Mouse (Mus musculus) liver, embryonic 13.5 days (tissue): ENCODE data around the gene Pcsk7. TPM values are rescaled to one million over a fixed set of nuclear protein-coding genes. Genes with fewer than 3 reads are reported as not detected.

ENCODE experiments used
- ATAC-seq: fragments of 200-750 bp; cut with Nextera tagmentation; 2 replicates; pipeline ENCODE4 v1.8.0; 2017; ENCODE audit warnings: low read depth, mild to moderate bottlenecking, moderate number of reproducible peaks, moderate library complexity
- DNase-seq: peaks from one replicate; pipeline ENCODE4 v3.0.0; 2022
- H3K27ac ChIP-seq: fragments of 300-500 bp; sonication (generic); 2 replicates; pipeline ENCODE4 v1.5.1; 2015; ENCODE audit warnings: moderate library complexity, mild to moderate bottlenecking, inconsistent platforms
- H3K27me3 ChIP-seq: fragments of 300-500 bp; sonication (generic); 2 replicates; pipeline ENCODE4 v1.6.1; 2015; ENCODE audit warnings: mild to moderate bottlenecking, inconsistent platforms
- H3K36me3 ChIP-seq: fragments of 300-500 bp; sonication (generic); 2 replicates; pipeline ENCODE4 v1.6.1; 2015; ENCODE audit warnings: mild to moderate bottlenecking, inconsistent platforms
- H3K4me1 ChIP-seq: fragments of 300-500 bp; sonication (generic); replicated peaks from 2 replicates; pipeline ENCODE4 v1.6.1; 2015; ENCODE audit warnings: inconsistent platforms
- H3K4me2 ChIP-seq: fragments of 300-500 bp; sonication (generic); 2 replicates; pipeline ENCODE4 v1.6.1; 2015; ENCODE audit warnings: inconsistent platforms, mild to moderate bottlenecking, moderate library complexity
- H3K4me3 ChIP-seq: fragments of 300-500 bp; sonication (generic); replicated peaks from 2 replicates; pipeline ENCODE4 v1.5.1; 2015; ENCODE audit warnings: mild to moderate bottlenecking, inconsistent platforms
- H3K9ac ChIP-seq: fragments of 300-500 bp; sonication (generic); 2 replicates; pipeline ENCODE4 v1.6.1; 2015; ENCODE audit warnings: mild to moderate bottlenecking, inconsistent platforms
- H3K9me3 ChIP-seq: fragments of 300-500 bp; sonication (generic); replicated peaks from 2 replicates; pipeline ENCODE4 v1.6.1; 2016; ENCODE audit warnings: inconsistent platforms
- WGBS: fragments of 180-500 bp; shearing (Covaris S2); methylation state at CpG from one replicate; pipeline ENCODE4 v1.1.7; 2015; ENCODE audit not compliant: insufficient replicate concordance; 5-methylcytosine and 5-hydroxymethylcytosine counted together
- polyA plus RNA-seq: library from polyadenylated mRNA; unstranded; fragments of >200 nt; fragmentation: Nextera tagmentation; extraction: Ambion mirVana; gene quantifications from 2 replicates; pipeline ENCODE4 v1.2.1, GENCODE M21; 2015

Gene Pcsk7
- polyA plus RNA-seq, 1 experiment from 2014 or later = 7.4 TPM

GRCm38 (mm10) chr9:45939794-45940193, 33.5 kb downstream of the Pcsk7 start:
- no peak overlapping the region for H3K27ac ChIP-seq
- ATAC-seq (no peak), DNase-seq (no peak)
- WGBS = 86% methylated on average over 6 of the region's 6 CpGs
- H3K27me3 ChIP-seq = peaks cover 17% of the 10 kb centered on the region
- H3K4me1 ChIP-seq = peaks cover 51% of the 10 kb centered on the region
- H3K4me3 ChIP-seq = no peak overlapping the region
- H3K36me3 ChIP-seq = peaks cover 67% of the 10 kb centered on the region
- H3K9ac ChIP-seq = no peak overlapping the region
- 0 out of 2 replicates have a peak, but pooled peaks cover 6% of the 10 kb centered on the region for H3K9me3 ChIP-seq
- no peak overlapping the region for H3K4me2 ChIP-seq

- Histone ChIP-seq H3K9ac (peak overlapping the region; percentile 1; the same call in 1 of the 2 replicates), H3K4me3 (no peak overlapping the region), H3K27ac (peak overlapping the region; percentile 63), H3K27me3 (peaks cover 4% of the 10 kb centered on the region), H3K9me3 (0 out of 2 replicates have a peak, but pooled peaks cover 6% of the 10 kb centered on the region), H3K4me2 (no peak overlapping the region), H3K36me3 (peaks cover 83% of the 10 kb centered on the region), H3K4me1 (peaks cover 56% of the 10 kb centered on the region)
- peak; percentile 47 for ATAC-seq
- WGBS = 75% methylated on average over 18 of the region's 18 CpGs
- DNase-seq = no peak
Observed at GRCm38 (mm10) chr9:45941329-45941888, 35.1 kb downstream of the Pcsk7 start.

- Histone ChIP-seq H3K27me3 (no peaks in the 10 kb centered on the region), H3K4me1 (peaks cover 57% of the 10 kb centered on the region), H3K9ac (no peak overlapping the region), H3K4me3 (no peak overlapping the region), H3K4me2 (peak overlapping the region; percentile 38), H3K27ac (peak overlapping the region; percentile 63), H3K9me3 (0 out of 2 replicates have a peak, but pooled peaks cover 6% of the 10 kb centered on the region), H3K36me3 (peaks cover 93% of the 10 kb centered on the region)
- WGBS = 65% methylated on average over 16 of the region's 16 CpGs
- DNase-seq (no peak), ATAC-seq (peak; percentile 70)
Observed at GRCm38 (mm10) chr9:45942464-45942863, 36.2 kb downstream of the Pcsk7 start.

DNA sequence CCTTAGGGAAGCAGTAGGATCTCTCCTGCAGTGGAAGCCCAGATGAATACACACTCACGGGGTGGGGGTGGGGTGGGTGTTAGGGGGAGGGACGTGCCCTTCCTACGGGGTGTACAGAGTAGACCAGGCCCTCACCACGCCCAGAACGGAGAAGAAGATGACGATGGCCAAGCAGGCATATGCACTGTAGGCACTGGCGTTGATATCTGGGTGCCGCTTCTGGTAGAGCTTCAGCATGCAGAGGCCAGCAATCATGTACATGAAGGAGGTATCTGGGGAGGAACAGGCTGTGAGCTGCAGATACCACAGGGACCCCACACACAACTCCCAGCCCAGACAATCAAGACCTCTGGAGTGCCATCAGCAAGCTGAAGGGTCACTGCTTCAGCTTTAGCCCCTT, 36.6 kb downstream of the Pcsk7 start:
- H3K9ac ChIP-seq = no peak overlapping the region
- 37% methylated on average over 8 of the region's 8 CpGs for WGBS
- H3K4me3 ChIP-seq = no peak overlapping the region
- peaks cover 53% of the 10 kb centered on the region for H3K4me1 ChIP-seq
- H3K27me3 ChIP-seq = no peaks in the 10 kb centered on the region
- ATAC-seq (peak; percentile 83), DNase-seq (no peak)
- peak overlapping the region; percentile 38 for H3K4me2 ChIP-seq
- H3K36me3 ChIP-seq = peaks cover 95% of the 10 kb centered on the region
- 0 out of 2 replicates have a peak, but pooled peaks cover 6% of the 10 kb centered on the region for H3K9me3 ChIP-seq
- peak overlapping the region; percentile 70 for H3K27ac ChIP-seq

DNA sequence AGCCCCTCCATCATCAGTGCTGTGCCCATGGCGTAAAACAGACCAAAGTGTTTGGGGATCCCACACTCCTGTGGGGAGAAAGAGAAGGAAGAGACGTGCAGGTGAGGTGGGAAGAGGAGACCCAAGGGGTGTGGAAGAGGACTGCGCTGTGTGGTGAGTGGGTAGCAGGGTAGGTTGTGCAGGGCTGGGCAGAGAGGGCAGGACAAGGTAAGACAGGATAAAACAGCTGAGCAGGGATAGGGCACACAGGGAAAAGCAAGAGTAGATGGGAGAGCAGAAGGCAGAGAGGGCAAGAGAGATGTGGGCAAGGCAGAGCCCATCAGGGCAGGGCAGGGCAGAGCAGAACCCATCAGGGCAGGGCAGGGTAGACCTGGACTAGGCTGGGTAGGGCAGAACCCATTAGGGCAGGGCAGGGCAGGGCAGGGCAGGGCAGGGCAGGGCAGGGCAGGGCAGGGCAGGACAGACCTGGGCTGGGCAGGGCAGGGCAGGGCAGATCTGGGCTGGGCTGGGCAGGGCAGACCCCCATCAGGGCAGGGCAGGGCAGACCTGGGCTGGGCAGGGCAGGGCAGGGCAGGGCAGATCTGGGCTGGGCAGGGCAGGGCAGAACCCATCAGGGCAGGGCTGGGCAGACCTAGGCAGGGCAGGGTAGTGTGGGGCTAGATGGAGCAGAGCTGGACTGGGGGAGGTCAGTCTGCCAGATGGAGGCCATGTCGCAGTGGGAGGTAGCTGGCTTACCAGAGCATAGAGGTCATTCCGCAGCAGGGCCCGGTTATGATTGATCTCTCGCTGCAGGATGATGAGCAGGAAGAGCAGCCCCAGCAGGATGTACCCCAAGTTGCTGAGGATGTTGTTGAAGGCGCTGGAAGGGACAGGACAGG, 37.6 kb downstream of the Pcsk7 start:
- Histone ChIP-seq H3K27ac (peak overlapping the region; percentile 70), H3K4me2 (peak overlapping the region; percentile 38; the same call in 1 of the 2 replicates)
- DNase-seq = no peak

GRCm38 (mm10) chr9:45944506-45945400, 38.5 kb downstream of the Pcsk7 start:
- Histone ChIP-seq H3K36me3 (peaks cover 95% of the 10 kb centered on the region), H3K9ac (no peak overlapping the region; the same call in 1 of the 2 replicates), H3K4me1 (peaks cover 52% of the 10 kb centered on the region), H3K4me3 (no peak overlapping the region), H3K27ac (peak overlapping the region; percentile 70; the same call in 1 of the 2 replicates), H3K9me3 (0 out of 2 replicates have a peak, but pooled peaks cover 6% of the 10 kb centered on the region), H3K4me2 (no peak overlapping the region), H3K27me3 (no peaks in the 10 kb centered on the region)
- 51% methylated on average over 13 of the region's 13 CpGs for WGBS
- ATAC-seq (no peak), DNase-seq (no peak)

More for the DNA sequence above, 37.6 kb downstream of the Pcsk7 start:
- peak; percentile 67 for ATAC-seq
- Histone ChIP-seq H3K9me3 (0 out of 2 replicates have a peak, but pooled peaks cover 6% of the 10 kb centered on the region), H3K9ac (no peak overlapping the region), H3K4me1 (peaks cover 52% of the 10 kb centered on the region), H3K36me3 (peaks cover 95% of the 10 kb centered on the region), H3K27me3 (no peaks in the 10 kb centered on the region), H3K4me3 (no peak overlapping the region)
- WGBS = 88% methylated on average over 8 of the region's 8 CpGs

GRCm38 (mm10) chr9:45945721-45946120, 39.4 kb downstream of the Pcsk7 start:
- WGBS = 82% methylated on average over 13 of the region's 13 CpGs
- Histone ChIP-seq H3K4me2 (no peak overlapping the region), H3K4me1 (peaks cover 52% of the 10 kb centered on the region), H3K4me3 (no peak overlapping the region), H3K9ac (no peak overlapping the region), H3K36me3 (peaks cover 100% of the 10 kb centered on the region), H3K9me3 (0 out of 2 replicates have a peak, but pooled peaks cover 6% of the 10 kb centered on the region), H3K27ac (no peak overlapping the region), H3K27me3 (no peaks in the 10 kb centered on the region)
- DNase-seq = no peak
- no peak for ATAC-seq

DNA sequence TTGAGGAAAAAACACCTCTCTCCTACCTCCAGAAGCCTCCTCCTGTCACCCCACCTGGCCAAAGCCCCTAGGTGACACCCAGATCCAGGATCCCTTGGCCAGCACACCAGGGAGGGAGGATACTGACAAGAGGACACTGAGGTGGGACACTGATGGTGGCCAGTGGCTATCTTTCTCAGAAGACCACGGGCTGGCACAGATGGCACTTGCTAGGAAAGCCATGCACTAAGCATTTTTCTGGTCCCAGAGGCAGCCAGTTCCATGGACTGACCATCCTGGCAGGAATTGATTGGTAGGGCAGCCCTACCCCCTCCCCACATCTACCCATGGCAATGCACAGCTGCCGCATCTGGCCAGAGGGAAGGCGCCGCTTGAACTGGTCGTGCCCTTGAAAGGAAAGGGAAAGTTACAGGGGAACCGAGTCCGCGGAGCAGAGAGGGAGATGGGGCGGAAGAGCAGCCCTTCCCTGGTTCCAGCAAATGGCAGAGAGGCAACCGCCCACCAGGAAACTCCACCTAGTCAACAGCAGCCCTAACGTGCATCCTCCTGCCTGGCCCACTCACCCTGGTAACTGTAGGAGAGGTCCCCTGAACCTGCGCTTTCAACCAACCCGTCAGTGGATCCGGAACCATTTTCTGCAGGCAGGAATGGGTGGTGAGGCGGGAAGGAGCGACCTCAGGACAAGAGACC, 40.0 kb downstream of the Pcsk7 start:
- no peaks in the 10 kb centered on the region for H3K27me3 ChIP-seq
- 86% methylated on average over 16 of the region's 16 CpGs for WGBS

DNA sequence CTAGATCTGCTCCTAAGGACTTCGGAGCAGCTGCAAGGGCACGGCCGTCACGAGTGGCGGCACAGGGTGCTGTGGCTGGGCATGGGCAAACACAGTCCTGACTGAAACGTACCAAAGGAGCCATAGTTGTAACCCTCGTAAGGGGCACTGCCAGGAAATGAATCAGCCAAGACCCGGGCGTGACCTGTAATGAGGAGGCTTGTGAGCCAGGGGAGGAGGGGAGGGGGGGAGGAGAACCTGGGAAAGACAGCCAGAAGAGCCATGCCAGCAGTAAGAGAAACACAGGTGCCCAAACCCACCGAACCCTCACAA, 40.5 kb downstream of the Pcsk7 start:
- peaks cover 98% of the 10 kb centered on the region for H3K36me3 ChIP-seq

More for the DNA sequence above, 40.0 kb downstream of the Pcsk7 start:
- no peak overlapping the region for H3K9ac ChIP-seq
- H3K9me3 ChIP-seq = 0 out of 2 replicates have a peak, but pooled peaks cover 6% of the 10 kb centered on the region
- peaks cover 98% of the 10 kb centered on the region for H3K36me3 ChIP-seq
- no peak overlapping the region for H3K27ac ChIP-seq
- no peak overlapping the region for H3K4me3 ChIP-seq
- ATAC-seq (no peak), DNase-seq (no peak)
- peaks cover 48% of the 10 kb centered on the region for H3K4me1 ChIP-seq
- H3K4me2 ChIP-seq = no peak overlapping the region

GRCm38 (mm10) chr9:45952057-45952456, 45.8 kb downstream of the Pcsk7 start:
- Histone ChIP-seq H3K4me2 (no peak overlapping the region), H3K9me3 (no peaks in the 10 kb centered on the region), H3K9ac (no peak overlapping the region), H3K27me3 (no peaks in the 10 kb centered on the region), H3K4me3 (no peak overlapping the region), H3K27ac (no peak overlapping the region), H3K4me1 (peaks cover 28% of the 10 kb centered on the region), H3K36me3 (peaks cover 55% of the 10 kb centered on the region)
- no peak for ATAC-seq
- no peak for DNase-seq
- 87% methylated on average over 4 of the region's 4 CpGs for WGBS

More for the DNA sequence above, 40.5 kb downstream of the Pcsk7 start:
- H3K9me3 ChIP-seq = 0 out of 2 replicates have a peak, but pooled peaks cover 6% of the 10 kb centered on the region
- no peaks in the 10 kb centered on the region for H3K27me3 ChIP-seq
- no peak for DNase-seq
- H3K4me2 ChIP-seq = no peak overlapping the region
- H3K27ac ChIP-seq = no peak overlapping the region
- H3K9ac ChIP-seq = no peak overlapping the region
- no peak for ATAC-seq
- H3K4me3 ChIP-seq = no peak overlapping the region
- H3K4me1 ChIP-seq = peaks cover 43% of the 10 kb centered on the region
- WGBS = 74% methylated on average over 10 of the region's 10 CpGs
